Mouse (Mus musculus): Measurements from ENCODE around the gene Zfp239.

- TF ChIP-seq CTCF (IDR thresholded peaks at IDR 0.05; ENCODE audit: low read depth) (peak; percentile 79), EP300 (IDR thresholded peaks at IDR 0.05; ENCODE audit: low read depth) (no peak)
Measured at GRCm38 (mm10) chr6:117920659-117921640, 59.0 kb downstream of the Zfp239 start.

Data from heart, postnatal 0 days (tissue).